Mouse (Mus musculus) frontal cortex, adult (tissue): ENCODE measurements around the gene Smchd1.

ENCODE experiments used
- ATAC-seq: cut with Nextera tagmentation; 2 replicates; pipeline ENCODE4 v1.9.2; 2017; ENCODE audit warnings: mild to moderate bottlenecking, moderate library complexity, mixed read lengths; ENCODE audit not compliant: low TSS enrichment

The Smchd1 gene

DNA sequence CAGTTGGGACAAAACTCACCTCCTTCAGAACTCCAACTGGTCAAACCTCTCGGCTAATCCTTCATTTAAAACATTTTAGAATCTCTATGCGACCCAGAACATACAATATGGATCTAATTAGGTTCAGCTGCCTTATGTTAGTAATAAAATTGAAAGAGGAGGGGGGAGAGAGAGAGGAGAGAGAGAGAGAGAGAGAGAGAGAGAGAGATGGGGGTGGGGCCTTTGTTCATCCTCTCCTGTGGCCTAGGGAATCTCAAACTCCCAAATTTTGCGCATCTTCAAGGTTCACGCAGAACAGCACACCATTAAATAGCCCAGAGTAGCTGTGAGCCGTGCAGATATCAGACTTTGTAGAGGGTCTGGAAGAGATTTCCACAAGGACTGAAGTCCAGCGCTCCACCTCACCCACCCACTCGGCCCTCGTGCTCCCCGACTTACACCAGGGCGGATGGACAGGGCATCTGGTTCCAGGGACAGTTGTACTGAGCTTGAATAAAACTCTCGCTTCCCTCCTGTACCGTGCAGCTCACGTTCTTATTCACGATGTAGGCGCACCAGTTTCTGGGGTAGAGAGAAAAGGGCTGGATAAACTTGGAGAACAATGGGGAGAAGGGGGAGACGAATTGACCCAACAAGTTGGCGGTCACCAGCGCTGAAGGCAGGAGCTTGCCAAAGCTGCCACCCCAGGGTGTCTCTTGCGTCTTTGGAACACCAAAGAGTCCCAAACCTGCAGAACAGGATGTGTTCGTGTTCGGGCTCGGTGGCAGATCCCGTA is 165.2 kb downstream of the Smchd1 start:
- peak; percentile 28; the same call in 1 of the 2 replicates for ATAC-seq

DNA sequence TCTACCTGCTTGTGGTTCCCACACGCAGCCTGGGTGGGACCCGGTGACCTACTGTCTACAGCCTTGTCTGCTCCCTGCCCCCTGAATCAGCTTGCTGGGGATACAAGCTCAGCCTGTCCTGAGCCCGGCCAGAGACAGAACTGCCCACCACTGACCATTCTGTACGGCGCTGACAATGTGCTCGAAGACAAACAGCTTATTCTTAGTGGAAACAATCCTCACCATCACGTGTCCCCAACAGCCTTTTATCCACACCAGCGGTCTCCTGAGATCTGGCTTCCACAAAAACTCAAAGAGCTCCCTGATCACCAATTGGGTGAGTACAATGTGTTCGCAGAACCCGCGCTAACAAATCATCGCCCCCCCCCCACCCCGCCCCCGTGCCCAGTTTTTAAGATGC is 166.0 kb downstream of the Smchd1 start:
- ATAC-seq, result peak; percentile 53

DNA sequence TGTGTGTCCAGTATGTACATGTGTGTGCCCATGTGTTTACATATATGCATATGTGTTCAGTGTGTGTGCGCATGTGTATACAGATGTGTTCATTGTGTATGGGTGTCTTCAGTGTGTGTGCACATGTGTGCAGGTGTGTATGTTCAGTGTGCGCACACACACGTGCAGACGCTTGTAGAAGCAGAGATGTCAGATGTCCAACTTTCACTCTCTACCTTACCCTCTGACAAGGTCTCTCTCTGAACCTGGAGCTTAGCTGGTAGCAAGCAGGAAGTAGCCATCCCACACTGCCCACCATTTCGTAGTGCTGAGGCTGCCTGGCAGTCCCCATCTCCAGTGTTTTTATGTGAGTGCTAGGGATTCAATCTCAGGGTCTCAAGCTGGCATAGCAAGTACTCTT is 166.8 kb downstream of the Smchd1 start:
- ATAC-seq, result no peak

DNA sequence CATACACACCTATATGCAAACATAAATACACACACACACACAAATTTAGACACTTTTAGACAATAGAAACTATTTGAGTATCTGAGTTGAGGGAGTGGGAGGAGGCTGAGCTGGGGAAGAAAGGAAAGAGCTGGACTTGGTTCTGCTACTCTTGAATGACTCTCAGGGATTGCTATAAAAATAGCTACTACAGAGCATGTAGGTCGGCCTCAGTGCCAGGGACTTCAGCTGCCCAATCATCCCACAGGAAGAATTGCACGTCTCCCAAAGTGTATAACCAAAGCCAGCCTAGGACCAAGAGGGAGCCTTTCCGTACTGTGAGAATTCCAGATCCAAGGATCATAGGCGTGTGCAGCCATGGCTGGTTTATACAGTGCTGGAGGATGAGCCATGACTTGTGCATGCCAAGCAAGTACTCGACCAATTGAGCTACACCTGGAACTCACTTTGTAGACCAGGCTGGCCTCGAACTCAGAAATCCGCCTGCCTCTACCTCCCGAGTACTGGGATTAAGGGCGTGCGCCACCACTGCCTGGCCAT is 167.8 kb downstream of the Smchd1 start:
- ATAC-seq, result no peak

DNA sequence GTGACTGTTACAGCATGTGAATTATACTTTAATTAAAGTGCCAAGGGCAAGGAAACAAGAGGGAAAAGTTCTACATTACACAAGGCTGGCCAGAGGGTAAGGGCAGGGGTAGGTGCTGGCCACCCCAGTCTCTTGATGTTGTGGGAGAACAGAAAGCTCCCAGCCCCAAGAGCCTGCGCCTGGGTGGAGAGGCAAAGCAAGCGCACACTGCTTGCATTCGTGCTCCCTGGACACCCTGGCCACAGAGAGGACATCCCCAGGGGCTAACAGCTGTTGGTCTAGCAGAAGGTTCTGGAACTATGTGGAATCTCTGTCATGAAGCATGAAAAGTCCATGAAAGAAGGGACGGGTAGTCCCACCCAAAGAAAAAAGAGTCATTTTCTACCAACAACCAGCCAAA is 168.4 kb downstream of the Smchd1 start:
- no peak for ATAC-seq

DNA sequence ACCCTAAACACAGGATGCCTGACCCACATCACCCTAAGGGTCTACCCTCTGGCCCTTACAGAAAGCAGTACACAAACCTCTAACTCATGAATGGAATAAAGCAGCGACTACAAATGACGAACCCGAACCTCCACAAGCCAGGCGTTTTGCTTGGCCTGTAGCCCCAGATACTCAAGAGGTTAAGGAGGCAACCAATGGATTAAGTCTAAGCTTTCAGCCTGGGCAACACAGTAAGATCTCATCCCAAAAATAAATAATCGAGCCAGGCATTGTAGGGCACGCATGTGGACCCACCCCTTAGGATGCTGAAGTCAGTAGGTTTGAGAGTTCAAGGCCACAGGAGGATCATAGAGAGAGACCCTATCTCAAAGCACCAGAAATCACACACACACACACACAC is 169.1 kb downstream of the Smchd1 start:
- no peak for ATAC-seq

DNA sequence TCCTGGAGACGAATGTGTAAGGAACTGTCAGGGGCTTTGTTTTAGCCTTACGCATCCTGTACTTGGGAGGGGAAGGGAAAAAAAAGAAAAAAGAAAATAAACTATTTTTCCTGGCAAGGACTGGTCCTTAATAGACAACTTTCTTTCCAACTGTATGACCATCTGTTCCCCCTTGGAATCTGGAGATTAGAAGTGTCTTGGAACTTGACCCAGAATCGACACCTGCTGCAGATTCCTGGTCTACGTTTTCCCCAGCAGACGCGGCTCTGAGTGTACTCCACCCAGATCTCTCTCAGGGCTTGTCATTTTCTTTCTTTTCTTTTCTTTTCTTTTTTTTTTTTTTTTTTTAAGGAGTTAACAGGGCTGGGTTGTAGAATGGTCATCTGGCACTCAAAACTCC is 171.7 kb downstream of the Smchd1 start:
- ATAC-seq, result no peak

DNA sequence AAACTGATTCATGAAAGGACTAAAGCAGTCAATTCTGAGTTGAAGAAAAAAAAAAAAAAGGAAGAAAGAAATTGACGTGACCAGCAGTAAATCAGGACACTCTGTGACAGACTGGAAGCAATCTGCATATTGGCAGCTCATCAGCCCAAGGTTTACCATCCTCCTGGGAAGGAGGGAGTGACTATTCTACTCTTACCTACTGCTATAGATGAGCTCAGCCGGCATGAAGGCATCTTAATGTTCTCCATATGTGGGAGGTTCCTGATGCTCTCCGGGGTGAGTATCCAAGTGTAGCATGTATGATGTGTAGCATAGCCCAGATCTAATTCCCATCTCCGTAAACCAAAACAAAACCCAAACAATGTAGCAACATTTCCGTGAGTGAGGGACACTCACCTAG is 173.7 kb downstream of the Smchd1 start:
- ATAC-seq, result peak; percentile 47

DNA sequence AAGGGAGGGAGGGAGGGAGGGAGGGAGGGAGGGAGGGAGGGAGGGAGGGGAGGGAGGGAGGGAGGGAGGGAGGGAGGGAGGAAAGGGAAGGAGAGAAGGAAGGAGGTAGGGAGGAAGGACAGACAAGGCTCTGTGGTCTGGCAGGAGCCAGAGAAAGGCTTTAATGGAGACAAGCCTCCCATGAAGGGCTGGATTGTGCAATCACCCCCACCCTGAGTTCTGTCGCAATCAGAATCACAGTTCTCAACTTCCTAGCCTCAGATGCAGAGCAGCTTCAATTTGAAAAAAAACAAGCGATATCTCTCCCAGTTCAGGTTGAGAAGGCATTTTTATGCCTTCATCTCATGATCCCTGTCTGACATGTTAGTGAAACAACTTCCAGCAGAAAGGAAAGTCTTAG is 174.8 kb downstream of the Smchd1 start:
- no peak for ATAC-seq

DNA sequence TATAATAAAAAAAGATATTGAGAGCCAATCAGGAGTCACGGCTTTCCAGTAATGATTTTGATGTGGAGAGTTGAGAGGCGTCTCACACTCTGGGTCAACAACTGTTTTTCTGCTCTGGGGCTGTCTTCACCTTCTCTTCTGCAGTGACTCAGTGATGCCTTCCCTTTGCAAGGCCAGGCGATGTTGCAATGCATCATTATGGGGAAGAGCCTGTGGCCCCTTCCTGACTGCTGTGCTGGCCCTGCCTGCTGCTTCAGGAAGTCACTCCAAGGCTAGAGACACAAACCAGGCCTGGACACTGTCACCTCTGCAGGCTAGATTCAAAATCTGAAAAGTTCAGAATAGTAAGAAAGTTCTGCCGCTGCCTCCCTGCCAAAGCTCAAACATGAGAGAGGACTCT is 175.3 kb downstream of the Smchd1 start:
- no peak for ATAC-seq

DNA sequence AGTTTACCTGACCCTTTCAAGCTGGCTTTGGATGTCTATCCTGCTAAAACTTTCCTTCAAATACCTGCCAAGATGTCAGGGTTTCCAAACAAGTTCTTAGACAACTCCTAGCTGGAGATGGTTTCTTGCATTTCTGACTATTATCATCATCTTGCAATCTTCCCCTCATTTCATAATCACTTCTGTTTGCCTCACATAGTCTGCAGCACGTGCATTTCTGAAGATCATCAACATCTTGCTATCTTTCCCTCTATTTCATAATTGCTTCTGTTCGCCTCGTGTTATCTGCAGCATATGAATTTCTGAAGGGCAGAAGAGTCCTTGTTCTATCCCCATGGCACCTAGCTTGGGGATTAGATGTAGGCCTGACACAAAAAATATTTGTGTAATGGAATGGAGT is 180.6 kb downstream of the Smchd1 start:
- no peak for ATAC-seq
